Mouse (Mus musculus): ENCODE results near the gene Slc9b2.

DNA sequence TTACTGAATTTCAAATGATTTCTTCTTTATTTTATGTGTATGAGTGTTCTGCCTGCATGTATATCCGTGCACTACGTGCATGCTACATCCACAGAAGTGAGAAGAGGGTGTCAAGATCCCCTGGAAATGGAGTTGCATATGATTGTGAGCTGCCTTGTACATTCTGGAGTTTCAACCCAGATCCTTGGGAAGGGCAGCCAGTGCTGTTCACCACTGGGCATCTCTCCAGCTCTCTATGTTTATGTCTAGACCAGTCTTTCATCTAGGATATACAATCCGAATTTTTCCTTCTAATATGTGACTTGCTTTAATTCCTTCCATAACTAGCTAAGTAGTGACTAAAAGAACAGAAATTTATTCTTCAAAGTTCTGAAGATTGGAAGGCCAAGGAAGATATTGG is 68.3 kb downstream of the Slc9b2 start:
- TF ChIP-seq CHD2 (IDR thresholded peaks at IDR 0.05; ENCODE audit: low read depth, low read length) (no peak), ZNF384 (IDR thresholded peaks at IDR 0.05; ENCODE audit: low read depth, low read length) (no peak)
